Mouse (Mus musculus): ENCODE measurements around the gene Pfdn2. TPM values are rescaled to one million over a fixed set of nuclear protein-coding genes. Genes with fewer than 3 reads are reported as not detected.
"Not testable (repeated sequence)": the region's sequence is repeated elsewhere in the genome, so short reads cannot be mapped to it uniquely, and the experiment has no call there.

The Pfdn2 gene
- 140 and 148 TPM in 2 replicates for total RNA-seq (2021)
- long read RNA-seq, experiment 1, transcript Pfdn2-202 (4 exons, 1,735 nt), result major isoform, 81 of 95 reads
- long read RNA-seq, experiment 1, partial matches to known transcripts, result 1 of 95 reads
- long read RNA-seq, experiment 1, other reads (novel, unspliced or antisense), result 12 of 95 reads
- long read RNA-seq, experiment 2, transcript Pfdn2-202 (4 exons, 1,735 nt), result major isoform, 76 of 85 reads
- long read RNA-seq, experiment 2, partial matches to known transcripts, result 6 of 85 reads
- long read RNA-seq, experiment 2, other reads (novel, unspliced or antisense), result 3 of 85 reads

DNA sequence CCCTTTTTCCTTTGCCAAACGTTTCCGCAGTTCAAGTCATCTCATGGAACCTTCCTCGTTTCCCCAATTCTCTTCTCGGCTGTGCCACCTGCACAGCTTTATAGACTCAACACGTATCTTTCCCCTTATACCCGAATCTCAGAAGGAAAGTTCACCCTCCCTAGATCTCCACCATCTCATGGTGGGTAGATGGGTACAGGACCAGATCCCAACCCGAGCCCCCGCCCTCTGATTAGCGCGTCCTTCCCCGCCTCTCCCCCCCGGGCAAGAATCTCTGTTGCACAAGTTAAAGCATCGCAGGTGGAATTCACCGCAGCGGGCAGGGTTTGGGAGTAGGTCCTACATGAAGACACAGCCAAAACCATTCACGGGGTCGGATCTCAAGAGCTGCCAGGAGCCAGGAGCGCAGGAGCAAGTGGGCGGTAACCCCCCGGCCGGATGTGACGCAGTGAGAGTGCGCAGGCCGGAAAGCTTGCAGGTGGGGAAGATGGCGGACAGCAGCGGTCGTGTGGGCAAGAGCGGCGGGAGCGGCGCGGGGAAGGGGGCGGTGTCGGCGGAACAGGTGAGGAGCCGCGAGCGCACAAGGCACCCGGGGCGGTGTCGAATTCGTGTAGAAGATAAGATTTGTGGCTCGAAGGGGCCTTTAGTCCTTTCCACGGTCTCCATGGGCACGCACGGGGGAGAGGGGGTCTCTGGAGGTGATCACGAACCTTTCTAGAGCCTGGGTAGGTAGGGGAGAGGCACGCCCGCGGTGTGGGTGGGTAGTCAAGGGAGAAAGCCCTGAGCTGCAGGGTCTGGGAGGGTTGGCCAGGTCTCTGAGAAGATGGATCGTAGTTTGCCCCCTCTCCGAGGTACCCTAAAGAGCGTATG lies at the start of gene Pfdn2, which contains the start of gene Nit1:
Pfdn2 (plus strand) TSS at position 446 of the 870 bp plus-strand sequence.
Nit1 (minus strand) TSS at position 422 of the 870 bp plus-strand sequence.
- DNase-seq, result peak; percentile 97

DNA sequence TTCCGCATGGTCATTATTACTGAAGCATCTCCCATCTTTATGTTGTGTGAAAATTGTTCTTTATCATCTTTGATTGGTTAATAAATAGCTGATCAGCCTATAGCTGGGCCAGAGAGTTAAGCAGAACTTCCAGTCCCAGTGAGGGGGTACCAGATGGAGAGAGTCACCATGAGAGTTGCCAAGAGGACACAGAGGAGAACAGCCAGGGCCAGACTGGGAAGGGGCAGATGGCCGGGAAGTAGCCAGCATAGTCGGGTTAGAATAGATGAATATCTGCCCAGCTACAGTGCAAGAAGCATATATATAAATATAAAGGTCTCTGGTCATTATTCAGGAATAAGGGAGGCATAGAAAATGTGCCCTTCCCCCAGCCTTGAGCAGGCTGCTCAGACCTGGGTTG lies 47.2 kb upstream of the Pfdn2 start:
- DNase-seq, result no peak

DNA sequence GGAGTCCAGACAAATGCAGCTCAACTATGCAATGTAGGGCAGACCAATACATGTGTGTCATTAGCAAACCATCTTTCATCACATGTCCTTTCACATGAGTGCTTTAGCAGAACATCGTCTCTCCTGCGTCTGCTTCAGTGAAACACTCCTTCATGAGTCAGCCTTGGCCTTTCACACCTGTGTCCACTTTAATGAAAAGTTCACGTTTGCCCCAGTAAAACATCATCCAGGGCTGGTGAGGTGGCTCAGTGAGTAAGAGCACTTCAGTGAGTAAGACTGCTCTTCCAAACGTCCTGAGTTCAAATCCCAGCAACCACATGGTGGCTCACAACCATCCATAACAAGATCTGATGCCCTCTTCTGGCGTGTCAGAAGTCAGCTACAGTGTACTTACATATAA lies 39.3 kb upstream of the Pfdn2 start:
- not testable (repeated sequence) for DNase-seq

- no peak for DNase-seq
Observed at GRCm38 (mm10) chr1:171309321-171309720, 36.1 kb upstream of the Pfdn2 start.

DNA sequence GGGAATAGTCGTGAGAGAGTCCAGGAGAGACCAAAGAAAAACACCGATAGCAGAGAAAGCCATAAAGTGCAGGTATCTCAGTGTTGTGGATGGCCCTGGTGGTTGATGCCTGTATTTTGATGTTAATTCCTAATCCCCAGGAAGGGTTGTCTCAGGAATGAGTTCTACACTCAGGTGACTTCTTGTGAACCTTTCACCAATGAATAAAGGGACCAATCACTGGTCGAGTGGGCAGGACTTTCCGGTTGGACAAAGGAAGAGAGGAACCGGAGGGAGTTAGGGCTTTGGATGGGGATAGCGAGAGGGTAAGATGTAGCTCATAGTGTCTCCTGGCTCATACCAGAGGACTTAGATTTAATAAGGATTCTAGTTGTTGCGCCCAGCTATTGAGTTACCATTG lies 25.7 kb upstream of the Pfdn2 start:
- no peak for DNase-seq

GRCm38 (mm10) chr1:171320151-171320550 lies 25.3 kb upstream of the Pfdn2 start:
- DNase-seq, result no peak

- DNase-seq, result peak; percentile 47
Observed at GRCm38 (mm10) chr1:171321415-171321814, 24.1 kb upstream of the Pfdn2 start.

DNA sequence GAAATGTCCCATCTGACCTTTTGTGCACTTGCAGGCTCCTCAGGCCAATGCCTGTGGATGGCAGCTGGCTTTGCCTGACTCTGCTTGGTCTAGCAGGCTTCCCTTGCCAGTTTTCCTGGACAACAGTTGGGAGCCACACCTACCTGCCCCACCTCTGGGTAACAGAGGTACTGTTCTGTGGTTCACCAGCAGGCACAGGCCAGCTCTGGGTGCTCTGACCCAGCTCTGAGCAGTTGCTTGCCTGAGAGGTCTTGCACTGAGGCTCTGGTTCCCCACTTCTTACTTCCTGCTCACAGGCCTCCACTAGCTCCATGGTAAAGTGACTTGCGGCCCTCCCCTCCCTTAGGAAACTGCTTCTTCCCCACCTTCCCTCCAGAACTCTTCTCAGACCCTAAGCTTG lies 23.5 kb upstream of the Pfdn2 start:
- no peak for DNase-seq

DNA sequence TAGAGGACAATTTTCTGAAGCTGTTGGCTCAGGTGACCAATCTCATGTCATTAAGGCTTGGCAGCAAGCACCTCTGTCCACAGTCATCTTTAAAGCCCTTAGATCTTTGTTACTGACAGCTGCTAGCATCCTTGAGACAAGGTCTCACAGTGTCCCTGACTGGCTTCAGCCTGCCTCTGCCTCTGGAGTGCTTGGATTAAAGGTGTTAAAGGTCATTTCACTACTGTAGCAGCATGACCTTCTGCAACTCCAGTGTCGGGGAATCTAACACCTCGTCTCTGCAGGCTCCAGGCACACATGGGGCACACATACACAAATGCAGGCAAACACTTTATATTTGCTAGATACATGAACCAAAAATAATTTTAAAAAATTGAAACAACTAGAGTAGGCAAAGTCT lies 19.9 kb upstream of the Pfdn2 start:
- DNase-seq, result no peak

DNA sequence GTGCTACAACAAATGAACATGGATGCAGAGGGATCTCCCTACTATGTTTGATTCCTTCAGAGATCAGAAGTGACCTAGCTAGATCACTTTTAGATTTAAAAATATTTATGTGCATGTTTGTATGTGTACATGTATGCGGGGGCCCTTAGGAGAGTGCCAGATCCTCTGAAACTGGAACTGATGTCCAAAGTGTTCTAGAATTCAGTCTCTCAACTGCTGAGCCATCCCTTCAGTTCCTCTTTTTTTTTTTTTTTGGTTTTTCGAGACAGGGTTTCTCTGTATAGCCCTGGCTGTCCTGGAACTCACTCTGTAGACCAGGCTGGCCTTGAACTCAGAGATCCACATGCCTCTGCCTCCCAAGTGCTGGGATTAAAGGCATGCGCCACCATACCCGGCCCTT lies 18.9 kb upstream of the Pfdn2 start:
- not testable (repeated sequence) for DNase-seq

DNA sequence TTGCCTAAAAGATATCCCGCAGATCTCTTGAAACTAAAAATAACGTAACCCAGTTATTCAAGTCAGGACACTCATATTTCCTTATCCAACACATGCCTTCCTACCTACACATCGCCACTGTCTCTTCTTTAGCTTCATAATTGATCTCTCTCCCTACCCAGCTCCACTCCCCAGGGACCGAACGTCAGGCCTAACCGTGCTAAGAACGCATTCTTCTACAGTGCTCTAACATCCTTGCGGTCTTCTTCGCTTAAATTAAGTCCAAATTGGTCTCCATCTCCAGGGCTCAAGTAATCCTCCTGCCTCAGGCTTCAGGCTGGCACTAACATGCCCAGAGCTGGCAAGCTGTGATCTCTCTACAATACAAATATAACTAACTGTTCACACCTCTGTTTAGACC lies 17.2 kb upstream of the Pfdn2 start:
- DNase-seq, result peak; percentile 33

DNA sequence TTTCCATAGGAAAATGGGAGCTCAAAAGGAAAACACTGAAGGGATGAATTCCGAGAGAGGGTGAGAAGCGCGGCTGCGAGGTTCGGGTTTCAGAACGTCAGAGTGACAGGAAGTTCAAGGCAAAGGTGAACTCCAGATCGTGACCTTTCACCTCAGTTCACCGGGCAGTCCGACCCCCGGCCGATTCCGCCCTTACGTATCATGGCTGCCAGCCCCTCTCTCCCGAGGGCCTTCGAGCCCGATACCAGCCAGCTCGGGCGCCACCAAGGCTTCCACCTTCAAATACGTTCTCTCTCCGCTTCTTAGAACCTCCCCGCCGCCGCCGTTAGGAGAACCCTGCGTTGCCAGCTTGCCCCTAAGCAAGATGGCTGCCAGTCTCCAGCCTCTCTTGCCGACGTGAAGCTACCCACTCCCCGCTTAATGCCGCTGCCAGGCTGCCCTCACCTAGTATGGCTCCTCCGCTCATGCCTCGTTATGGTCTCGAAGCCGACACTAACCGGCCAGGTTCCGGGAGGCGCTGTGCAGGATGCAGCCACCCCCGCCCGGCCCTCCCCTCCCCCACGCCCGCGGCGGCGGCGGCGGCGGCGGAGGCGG lies 16.5 kb upstream of the Pfdn2 start, which contains the start of gene Dedd:
Dedd (plus strand) TSS at position 307 of the 594 bp plus-strand sequence.
- DNase-seq, result peak; percentile 94

DNA sequence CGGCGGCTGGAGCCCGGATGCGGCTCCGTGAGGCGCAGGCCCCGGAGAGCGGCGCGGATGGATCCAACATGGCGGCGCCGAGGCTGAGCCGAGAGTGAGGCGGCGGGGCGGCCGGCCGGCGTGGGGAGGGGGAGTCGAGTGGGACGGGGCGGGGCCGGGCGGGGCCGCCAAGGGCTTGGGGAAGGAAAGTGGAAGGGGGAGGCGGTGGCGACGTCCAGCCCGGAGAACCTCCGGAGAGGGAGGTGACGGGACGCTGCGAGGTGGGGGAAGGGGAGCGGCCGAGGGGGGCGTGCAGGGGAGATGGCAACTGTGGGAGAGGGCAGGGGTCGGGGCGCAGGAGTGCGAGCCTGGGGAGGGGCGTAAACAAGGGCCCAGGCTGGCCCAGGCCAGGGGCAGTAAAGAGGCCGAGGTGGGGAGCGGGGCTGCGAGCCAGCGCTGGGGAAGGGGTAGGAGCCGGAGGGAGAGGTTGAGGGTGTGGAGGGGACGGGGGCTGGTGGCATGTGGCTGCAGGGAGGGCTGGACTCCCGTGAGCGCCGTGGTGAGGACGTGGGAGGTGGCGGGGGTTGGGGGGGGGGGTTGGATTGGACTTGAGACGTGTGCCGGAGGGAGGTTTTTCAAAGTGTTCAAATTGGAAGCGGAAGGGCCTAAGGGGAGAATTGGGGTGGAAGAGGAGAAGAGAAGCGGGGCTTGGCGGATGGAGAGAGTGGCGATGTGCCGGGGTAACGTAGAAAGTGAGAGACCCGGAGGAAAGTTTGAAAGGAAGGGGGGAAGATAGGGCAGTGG lies 15.8 kb upstream of the Pfdn2 start:
- peak; percentile 90 for DNase-seq

GRCm38 (mm10) chr1:171330216-171330560 lies 15.3 kb upstream of the Pfdn2 start:
- DNase-seq, result no peak

GRCm38 (mm10) chr1:171342262-171343207 lies 2.9 kb upstream of the Pfdn2 start:
- no peak for DNase-seq

GRCm38 (mm10) chr1:171343922-171344677 lies 1.4 kb upstream of the Pfdn2 start:
- DNase-seq, result peak; percentile 75

DNA sequence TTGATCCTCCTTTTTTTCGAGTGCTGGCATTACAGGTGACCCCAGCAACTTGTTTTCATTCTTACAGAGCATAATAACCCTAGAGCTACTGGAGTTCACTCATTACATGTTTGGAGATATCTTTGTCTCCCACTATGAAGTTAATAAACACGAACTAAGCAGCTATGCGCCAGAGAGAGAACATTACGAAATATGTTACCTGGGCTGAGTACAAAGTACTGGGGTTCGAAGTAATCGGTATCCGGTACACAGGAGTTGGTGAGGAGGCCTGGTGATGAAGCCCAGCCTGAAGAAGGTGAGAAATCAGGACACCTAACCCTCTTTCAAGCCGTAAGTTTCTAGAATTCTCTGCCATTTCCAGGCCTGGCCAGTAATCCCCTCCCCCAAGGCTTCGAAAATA lies 755 bp upstream of the Pfdn2 start:
- DNase-seq, result no peak

DNA sequence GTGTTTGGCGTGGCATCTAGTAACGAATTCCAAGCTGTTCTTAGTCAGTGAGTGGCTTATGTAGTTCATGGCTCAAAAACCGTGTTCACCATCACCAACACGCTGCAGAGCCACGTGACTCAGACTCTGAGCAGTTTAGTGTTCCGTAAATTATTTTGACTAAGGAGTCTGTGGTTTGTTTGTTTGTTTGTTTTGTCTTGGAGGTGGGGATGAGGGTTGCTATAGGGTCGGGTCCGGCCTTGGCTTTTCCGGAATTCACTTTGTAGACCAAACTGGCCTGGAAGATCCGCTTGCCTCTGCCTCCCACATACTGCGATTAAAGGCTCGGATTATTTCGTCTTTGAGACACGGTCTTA lies 603 bp downstream of the Pfdn2 start:
- DNase-seq, result no peak

GRCm38 (mm10) chr1:171348665-171349064 lies 3.2 kb downstream of the Pfdn2 start:
- peak; percentile 31 for DNase-seq

DNA sequence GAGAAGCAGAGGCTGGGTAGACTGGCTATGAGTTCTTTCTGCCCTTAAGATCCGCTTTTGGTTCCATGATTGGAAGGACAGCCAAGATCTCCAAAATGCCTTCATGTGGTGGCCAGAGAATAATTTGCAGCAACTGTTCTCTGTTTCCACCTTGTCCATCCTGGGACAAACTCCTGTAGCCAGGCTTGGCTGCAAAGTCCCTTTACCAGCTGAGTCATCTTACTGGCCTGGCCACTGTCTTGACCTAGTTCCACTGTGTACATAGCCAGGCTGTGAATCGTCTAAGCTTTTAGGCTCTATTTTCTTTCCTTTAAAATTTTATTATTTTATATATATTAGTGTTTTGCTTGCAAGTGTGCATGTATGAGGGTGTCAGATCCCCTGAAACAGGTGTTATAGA lies 3.7 kb downstream of the Pfdn2 start:
- no peak for DNase-seq
